Mouse (Mus musculus) frontal cortex, adult 2 months (tissue): Measurements from ENCODE around the gene Sohlh2. TPM values are rescaled to one million over a fixed set of nuclear protein-coding genes. Genes with fewer than 3 reads are reported as not detected.

Experiments
- polyA plus RNA-seq: library from polyadenylated mRNA; depleted of rRNA; stranded (reverse); fragments of >200 nt; gene quantifications from 2 replicates; pipeline ENCODE4 v1.2.3, GENCODE M21; 2012; rRNA removed

Gene Sohlh2
- polyA plus RNA-seq, 1 experiment = not detected

Other genes with a start within 250 kb of the Sohlh2 start
- 1.2 and 1.4 TPM in 2 replicates for gene Ccna1, start 126.5 kb upstream of the Sohlh2 start, polyA plus RNA-seq
- gene Spg20, start 69.9 kb upstream of the Sohlh2 start, polyA plus RNA-seq = 20.1 and 20.2 TPM in 2 replicates
- 0.44 and 0.54 TPM in 2 replicates for gene Ccdc169, start 44.7 kb upstream of the Sohlh2 start, polyA plus RNA-seq
- 302 and 319 TPM in 2 replicates for gene Dclk1, start 60.3 kb downstream of the Sohlh2 start, polyA plus RNA-seq